Mouse (Mus musculus): ENCODE measurements around the gene 2010003K11Rik.

2010003K11Rik gene

DNA sequence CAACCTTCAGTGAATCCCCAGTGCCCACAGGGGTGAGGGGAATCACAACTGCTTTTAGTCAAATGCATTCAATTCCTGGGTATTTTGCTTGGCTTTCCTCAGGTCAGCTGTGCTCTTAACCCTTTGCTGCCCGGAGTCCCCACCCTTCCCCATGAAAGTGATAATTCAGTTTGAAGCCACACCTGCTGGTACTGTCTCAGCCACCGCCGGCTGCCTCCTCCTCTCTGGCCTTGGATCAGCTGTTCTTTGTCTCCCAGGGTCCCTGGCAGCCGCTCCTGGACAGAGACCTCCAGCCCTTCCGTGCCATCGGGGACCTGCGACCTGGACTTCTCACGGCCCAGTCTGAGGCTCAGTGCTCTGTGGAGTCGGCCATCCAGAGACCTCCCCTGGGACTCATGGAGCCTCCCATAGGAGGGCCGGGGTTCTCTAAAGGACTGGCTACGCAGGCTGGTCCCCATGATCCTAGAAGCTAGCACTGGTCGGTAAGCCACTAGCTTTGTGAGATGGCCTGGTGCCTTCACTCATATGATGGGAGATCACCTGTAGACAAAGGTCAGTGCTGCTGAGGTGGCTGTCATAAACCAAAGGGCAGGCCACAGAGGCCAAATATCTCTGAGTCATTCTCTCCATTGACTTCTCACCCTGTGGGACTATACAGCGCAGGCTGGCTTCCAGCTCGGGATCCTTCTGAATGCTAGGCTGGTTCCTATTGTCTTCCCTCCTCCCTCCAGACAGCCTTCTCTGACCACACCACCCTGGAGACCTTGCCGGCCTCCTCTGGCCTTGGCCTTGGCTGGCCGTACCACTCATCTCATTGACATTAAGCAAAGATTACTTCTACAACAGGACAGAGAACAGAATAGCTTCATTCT lies at the start of gene 2010003K11Rik:
2010003K11Rik (minus strand) TSS at position 522 of the 872 bp plus-strand sequence.
- no peak for DNase-seq (ENCODE audit: low read depth, low spot score)

DNA sequence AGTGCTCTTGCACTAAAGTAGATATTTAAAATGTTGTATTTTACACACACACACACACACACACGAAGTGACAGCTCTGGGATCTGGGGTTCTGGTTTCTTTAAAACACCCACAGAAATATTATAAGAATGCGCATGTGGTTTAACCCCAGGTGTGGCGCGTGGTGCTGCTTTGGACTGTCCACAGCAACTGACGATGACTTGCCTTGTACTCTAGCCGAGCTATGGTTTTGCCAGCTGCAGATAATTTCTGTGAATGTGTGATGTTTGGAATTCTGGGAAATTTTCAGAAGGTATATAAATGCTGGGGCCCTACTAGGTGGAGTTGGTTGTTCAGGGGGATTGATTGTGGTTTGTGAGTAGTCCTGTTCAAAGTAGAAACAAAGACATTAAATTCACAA lies 49.4 kb upstream of the 2010003K11Rik start:
- DNase-seq (ENCODE audit: low read depth, low spot score), result no peak

DNA sequence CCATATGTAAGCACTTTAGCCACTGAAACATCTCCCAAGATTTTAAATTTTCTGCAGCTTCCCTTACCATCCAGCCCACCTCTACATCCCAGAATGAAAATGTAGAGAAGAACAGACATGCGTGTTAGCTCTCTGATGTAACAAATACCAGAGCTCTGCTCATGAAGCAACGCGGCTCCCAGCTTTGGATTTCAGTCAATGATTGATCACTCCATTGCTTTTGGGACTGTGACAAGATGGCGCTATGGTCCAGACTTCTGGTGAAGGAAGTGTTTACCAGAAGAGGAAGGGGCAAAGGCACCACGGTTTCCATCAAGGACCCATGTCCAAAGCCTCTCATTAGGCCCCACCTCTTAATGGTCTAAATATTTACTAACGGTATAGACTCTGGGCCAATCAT lies 47.5 kb upstream of the 2010003K11Rik start:
- DNase-seq (ENCODE audit: low read depth, low spot score), result no peak

DNA sequence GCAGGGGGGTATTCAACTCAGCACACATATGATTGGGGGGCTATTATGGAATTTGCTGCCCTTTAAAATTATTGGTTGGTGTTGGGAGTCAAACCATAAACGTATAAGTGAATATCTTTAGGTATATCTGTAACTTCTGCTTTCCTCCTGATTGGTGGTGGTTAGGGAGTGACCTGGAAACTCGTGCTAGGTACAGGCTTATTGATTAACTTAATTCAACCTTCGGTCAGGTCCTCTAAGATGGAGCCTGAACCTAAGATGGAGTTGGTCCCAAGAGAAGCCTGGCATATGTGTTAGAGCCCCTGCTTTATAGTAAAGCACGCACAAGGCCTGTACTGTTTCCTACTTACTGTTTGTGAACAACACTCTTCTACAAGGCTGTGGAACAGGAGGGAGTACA lies 46.7 kb upstream of the 2010003K11Rik start:
- no peak for DNase-seq (ENCODE audit: low read depth, low spot score)

DNA sequence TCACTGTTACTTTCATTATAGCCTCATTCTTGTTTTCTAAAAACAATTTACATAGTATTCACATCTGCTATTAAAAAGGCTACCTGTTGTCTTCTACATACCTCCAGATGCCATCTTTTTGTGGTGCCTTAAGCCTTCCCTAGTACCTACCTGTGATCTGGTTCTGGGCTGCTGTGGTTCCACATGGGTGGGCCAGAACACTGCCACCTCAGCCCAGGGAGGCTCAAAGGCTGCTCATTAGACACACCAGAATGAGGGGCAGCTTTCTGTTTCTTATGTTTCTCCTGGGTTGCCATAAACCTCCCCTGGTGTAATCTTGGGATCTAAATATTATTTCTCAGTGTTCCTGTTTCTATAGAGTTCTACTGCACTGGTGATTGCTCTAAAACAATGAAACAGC lies 43.7 kb upstream of the 2010003K11Rik start:
- DNase-seq (ENCODE audit: low read depth, low spot score), result no peak

DNA sequence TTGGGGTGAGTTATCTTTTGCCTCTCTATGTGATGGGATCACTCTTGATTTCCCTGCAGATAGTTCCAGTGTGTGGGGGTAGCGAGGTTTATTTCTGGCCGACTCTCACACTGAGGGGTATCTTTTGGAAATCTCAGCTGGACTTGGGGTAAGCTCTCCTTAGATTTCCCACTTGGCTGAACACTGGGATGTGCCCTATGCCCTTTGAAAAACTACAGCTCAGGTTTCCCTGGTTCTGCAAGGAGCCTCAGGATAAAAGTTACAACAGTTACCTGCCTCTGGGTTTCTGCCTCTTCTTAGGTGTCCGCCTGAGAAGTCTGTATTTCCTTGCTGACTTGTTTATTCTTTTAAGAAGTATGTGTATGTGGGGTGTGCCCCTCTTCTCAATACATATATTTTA lies 42.6 kb upstream of the 2010003K11Rik start:
- no peak for DNase-seq (ENCODE audit: low read depth, low spot score)

DNA sequence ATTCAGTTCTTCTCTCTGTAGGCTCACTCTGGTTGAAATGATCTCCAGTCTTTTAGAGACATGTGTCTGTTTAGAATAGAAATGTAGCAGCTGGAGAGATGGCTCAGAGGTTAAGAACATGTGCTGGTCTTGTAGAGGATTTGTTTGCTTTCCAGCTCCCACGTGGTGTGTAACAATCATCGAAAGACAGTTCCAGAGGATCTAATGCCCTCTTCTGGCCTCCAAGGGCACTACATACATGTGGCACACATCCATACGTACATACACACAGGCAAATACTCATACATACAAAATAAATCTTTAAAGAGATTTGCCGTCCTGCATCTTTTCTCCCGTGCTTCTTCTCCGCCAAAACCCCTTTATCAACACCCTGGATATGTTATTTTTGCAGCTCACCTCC lies 41.9 kb upstream of the 2010003K11Rik start:
- DNase-seq (ENCODE audit: low read depth, low spot score), result no peak

DNA sequence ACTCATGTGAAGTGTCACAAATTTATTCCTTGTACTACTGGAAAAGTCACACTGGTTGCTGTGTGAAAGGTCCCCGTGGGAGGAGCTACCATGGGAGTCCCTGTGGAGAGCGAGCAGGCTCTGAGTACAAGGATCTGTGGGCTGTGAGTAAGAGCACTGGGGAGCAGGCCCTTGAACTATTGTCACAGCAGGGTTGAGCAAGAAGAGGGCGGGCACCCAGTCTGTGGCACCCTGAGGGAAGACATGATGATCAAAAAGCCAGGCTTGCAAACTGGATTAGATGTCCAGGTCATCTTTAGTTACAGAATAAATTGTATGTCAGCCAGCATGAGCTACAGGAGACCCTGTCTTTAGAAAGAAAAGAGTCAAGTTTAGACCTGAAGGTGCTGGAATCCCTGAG lies 38.2 kb upstream of the 2010003K11Rik start:
- no peak for DNase-seq (ENCODE audit: low read depth, low spot score)

DNA sequence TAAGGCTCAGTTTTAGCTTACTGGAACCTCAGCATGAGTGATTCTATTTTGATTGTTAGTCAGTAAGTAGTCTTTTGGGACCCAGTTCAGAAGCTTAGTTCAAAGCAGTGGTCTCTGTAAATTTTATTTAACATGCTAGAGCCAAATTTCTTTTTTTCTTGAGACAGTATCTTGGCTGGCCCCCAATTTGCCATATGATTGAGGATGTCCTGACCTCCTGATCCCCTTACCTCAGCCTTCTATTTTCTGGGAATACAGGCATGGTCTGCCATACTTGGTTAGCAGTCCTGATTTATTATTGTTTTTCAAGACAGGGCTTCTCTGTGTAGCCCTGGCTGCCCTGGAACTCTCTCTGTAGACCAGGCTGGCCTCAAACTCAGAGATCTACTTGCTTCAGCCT lies 37.5 kb upstream of the 2010003K11Rik start:
- DNase-seq (ENCODE audit: low read depth, low spot score), result no peak

DNA sequence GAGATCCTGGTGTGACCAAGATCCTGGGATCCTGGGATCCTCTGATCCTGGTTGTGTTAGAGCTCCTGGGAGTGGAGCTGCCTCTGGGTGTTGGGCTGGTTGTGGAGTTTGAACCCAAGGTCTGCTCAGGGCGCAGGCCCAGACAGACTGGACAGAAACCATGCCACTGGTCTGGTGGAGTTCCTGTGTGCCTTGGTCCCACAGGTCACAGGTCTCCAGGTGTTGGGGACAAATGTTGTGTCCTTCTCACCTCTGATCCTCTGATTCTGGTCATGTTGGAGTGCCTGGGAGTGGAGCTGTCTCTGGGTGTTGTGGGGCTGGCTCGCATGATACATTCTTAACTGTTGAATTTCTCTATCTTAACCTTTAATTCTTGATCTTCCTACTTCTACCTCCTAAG lies 36.3 kb upstream of the 2010003K11Rik start:
- no peak for DNase-seq (ENCODE audit: low read depth, low spot score)

DNA sequence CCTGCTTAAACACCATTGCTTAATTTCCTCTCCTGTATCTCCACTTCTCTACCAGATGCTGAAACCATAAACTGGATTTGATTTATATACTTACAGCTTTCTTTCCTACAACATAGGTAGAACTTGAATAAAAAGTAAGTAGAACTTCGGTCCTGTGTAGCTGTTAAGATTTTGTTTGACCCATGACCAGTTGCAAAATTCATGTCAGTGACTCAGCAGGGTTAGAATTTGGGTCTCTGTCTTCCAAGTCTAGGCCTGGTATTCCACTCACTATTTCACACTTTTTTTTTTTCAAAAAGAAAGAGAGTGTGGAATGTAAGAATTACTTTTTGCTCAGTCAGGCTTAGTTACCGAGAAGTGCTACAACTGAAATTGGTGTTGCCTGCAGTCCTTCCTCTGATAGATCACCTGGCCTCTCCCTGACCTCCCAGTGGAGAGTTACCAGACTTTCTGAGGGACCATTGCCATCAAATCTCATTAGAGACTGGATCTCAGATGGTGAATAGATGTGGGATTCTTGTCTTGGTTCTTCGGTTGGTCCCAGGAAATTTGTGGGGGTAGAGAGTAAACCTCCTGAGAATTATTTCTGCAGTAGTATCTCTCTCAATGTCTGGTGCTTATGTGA lies 23.2 kb upstream of the 2010003K11Rik start:
- DNase-seq (ENCODE audit: low read depth, low spot score), result no peak

DNA sequence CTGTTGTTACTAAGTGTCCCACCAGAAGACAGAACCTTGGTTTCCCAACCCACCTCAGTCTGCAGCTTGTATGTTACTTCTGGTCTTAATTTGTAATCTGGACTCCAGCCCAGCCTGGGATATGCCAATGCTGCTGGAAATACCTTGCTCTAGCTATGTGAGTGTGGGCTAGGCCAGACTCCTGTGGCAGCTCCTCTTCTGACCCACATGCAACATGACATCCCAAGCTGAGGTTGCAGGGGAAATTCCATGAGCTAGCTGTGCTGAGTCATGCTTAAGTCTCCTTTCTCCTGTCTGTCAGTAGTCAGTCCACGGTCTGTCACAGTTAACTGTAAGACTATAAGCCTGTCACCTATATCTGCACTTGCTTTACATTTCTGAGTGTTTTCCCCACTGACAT lies 19.1 kb upstream of the 2010003K11Rik start:
- no peak for DNase-seq (ENCODE audit: low read depth, low spot score)

DNA sequence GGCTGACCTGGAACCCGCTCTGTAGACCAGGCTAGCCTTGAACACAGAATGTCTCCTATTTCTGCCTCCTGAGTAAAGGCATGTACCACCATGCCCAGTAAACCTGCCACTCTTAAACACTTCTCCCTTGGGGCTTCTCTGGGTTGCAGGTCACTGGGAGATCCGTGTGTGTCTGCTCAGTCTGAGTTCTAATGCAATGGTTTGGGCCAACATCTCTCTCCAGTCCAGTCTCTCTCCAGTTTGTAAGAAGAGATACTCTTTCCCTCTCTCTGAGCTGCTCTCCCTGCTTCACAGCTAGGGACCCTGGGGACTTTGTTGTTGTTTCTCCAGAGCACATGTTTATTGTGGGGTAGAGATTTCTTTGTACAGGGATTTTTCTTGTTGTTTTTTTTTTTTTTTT lies 17.9 kb upstream of the 2010003K11Rik start:
- DNase-seq (ENCODE audit: low read depth, low spot score), result no peak

DNA sequence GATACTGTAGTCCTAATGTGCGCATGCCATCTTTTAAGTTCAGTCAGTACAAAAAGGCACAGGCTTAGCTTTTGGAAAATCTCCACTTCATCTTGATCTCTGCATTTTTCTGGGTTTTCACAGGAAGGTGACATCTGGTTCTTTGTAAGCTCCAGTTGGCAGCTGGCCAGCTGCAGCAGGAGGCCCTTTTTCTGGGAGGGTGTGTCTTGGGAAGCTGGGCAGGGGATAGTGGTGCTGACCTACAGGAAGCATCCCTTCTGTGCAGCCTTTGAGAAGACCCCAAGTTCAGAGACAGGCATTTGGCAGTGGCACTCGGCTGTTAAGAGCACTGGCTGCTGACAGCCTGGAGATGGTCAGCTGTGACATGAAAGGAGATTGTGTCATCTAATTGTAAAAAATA lies 17.4 kb upstream of the 2010003K11Rik start:
- DNase-seq (ENCODE audit: low read depth, low spot score), result no peak

DNA sequence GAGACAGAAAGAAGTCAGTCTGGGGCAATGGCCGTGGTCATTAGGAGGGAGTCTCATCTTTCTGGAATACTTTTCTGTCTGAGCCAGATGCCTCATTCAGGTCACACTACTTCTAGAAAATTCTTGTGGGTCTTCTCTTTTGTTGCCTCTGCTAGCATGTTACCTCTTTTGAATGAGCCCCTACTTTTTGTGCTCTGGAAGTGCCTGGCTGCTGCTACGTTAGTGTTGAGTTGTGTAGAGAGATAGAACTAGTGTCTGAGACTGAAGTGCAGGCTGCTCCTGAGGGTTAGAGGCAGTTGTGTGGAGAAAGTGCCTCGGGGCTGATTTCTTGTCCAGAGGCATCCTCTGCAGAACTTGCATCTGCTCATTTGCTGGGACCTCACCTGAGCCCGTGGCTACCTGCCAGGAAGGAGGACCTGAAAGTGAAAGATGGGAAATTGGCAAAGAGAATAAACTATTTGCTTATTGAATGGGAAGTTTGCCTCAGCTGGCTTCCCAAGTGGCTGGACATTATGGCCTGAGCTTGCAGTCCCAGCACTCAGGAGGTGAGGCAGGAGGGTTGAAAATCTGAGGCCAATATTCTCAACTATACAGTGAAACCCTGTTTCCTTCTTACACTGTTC lies 15.0 kb upstream of the 2010003K11Rik start:
- DNase-seq (ENCODE audit: low read depth, low spot score), result no peak

DNA sequence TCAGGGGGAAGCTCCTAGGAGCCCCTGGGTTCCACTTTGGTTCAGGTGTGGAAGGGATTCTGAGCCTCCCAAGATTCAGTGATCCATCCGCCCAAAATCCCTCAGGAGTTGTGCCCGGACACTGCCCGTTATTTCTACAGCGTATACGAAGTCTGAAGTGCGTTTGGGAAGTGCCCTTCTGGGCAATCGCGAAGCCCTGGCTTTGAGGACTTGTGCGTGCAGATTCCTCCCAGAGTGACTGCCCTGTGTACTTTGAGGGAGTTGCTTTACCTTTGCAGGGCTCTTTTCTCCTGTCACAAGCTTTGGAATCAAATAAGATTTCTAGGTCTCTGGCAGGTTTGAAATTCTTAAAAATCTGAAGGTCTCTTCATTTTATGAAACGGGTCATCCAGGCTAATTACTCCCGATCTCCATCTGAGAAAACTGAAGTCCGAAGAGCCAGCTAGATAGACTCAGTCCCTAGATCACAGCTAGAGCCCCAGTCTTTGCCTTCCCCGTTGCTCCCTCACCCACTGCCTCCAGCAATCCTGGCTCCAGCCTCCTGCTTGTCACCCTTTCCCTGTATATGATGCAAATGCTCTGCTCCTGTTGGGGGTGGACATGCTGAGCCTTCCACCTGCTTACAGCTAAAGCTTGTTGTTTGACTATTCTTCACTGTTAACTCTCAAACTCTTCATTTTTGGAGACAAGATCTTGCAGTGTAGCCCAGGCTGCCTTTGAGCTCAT lies 12.9 kb upstream of the 2010003K11Rik start:
- no peak for DNase-seq (ENCODE audit: low read depth, low spot score)

DNA sequence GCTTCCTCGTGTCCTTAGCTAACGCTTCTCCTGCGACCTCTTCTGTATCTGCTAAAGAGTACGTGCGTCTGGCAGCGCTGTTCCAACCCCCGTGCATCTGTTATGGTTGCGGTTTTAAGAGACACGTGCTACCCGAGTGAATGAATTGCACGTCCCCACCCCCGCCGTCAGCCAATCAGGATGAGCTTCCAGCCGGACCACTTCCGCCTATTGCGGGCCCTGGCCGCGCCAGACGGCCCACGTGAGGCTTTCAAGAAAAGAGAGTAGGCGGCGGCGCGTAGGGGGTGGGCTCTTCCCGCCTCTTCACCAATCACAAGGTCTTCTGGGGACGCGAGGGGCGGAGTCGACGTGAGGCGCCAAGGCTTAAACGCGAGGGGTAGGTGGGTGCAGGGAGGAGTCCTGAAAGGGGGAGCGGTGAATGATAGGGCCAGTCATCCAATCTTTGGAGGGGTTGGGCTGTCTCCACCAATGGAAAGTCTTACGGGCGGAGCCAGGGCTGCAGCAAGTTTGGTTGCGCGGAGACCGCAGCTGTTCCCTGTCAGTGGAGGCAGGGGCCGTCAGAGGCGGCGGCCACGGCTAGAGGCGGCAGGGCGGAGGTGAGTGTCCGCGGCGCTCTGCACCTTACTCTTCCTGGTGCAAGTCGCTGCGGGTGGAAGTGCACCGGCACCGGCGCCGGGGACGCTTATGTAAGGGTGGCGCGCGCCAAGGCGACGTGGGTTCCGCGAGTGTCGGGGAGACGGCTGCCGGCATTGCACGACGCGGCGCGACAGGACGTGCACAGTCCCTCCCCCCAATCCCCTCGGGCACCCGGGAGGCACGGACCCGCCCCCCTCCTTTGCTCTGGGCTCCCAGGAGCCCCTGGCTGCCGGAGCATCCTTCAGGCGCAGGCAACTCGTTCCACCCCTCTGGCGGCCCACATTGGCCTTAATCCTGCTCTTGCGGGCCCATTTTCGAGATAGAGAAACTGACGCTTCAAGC lies 11.9 kb upstream of the 2010003K11Rik start, which contains the start of gene Pcx:
Pcx (plus strand) TSS at position 487 of the 978 bp plus-strand sequence.
- DNase-seq (ENCODE audit: low read depth, low spot score), result peak; percentile 100

DNA sequence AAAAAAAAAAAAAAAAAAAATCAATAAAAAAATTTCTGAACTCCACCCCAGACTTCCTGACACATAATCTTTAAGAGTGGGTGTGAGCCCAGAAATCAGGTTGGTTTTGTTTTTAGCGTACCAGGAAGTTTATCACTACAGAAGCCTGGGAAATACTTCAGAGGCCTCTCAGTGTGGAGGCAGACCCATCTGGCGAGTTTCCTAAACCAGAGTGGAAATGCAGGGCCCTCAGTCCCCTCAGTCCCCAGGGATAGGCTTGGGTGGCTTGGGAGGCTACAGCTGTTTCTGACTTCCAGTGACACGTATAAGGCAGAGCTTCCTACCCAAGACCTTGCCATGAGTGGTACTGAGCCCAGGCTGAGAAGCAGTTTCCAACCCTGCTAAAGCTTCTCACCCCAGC lies 9.4 kb upstream of the 2010003K11Rik start:
- DNase-seq (ENCODE audit: low read depth, low spot score), result no peak

DNA sequence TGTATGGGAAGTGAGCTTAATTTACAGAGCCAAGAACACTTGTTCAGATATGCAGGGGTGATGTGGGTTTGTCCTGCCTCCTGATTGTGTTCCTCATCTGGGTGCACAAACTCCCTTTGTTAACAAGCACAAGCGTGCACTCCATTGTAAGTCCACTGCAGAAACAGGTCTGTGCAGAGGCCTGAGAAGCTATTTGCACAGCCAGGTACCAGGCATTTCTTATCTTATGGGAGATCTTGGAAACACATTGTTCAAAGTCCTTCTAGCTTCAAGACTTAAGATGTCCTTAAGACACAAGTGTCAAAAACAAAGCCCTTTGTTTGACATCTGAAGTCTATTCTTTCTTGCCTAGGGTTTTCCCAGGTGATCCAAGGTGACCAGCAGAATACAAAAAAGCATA lies 6.4 kb upstream of the 2010003K11Rik start:
- DNase-seq (ENCODE audit: low read depth, low spot score), result no peak

DNA sequence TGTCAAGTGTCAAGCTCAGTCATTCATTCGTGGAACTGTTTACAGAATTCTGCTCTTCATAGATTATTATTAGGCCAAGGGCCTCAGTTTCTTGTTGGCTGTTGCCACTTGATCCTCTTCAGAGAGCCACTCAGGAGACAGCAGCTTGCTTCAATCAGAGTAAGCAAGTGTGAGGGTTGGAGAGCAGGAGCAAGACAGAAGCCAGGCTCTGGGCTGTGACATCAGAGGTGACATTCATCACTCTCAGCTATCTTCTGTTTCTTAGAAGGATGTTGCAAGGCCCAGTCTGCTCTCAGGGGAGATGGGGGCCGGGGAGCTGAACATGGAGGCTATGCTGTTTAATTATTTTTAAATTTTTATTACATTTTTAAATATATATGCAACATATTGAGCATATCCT lies 4.3 kb upstream of the 2010003K11Rik start:
- no peak for DNase-seq (ENCODE audit: low read depth, low spot score)

All from A20 (cell line).